Mouse (Mus musculus): Measurements from ENCODE around the gene Psmb5. TPM values are rescaled to one million over a fixed set of nuclear protein-coding genes. Genes with fewer than 3 reads are reported as not detected.

The Psmb5 gene
- polyA plus RNA-seq, 1 experiment, result 99.1 TPM

DNA sequence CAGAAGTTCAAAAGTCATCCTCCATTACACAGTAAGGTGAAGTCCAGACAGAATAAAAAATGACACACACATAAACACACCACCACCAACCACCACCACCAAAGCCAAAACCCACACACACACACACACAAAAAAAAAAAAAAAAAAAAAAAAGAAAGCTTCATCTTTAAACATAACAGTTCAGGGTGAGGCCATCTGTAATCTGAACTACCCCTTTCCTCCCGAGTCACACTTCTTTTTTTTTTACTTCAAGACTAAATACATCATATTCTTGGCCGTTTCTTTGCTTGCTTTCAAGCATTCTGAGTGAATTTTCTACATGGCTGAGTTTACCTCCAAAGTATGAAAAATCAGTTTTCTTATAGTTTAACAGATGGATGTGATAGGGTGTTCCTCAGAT is 16.2 kb downstream of the Psmb5 start:
- no peak overlapping the region for H3K27ac ChIP-seq (ENCODE audit: insufficient read depth, low read depth, low read length)
- no peak for TF ChIP-seq CTCF (IDR thresholded peaks at IDR 0.05; ENCODE audit: low read depth, low read length)
- TF ChIP-seq POLR2A (IDR thresholded peaks at IDR 0.05; ENCODE audit: borderline replicate concordance, low read depth, low read length), result no peak
- peaks cover 13% of the 10 kb centered on the region for H3K4me1 ChIP-seq (ENCODE audit: control insufficient read depth, insufficient read depth, low read length)
- H3K4me3 ChIP-seq (ENCODE audit: insufficient read depth, low read length), result no peak overlapping the region

DNA sequence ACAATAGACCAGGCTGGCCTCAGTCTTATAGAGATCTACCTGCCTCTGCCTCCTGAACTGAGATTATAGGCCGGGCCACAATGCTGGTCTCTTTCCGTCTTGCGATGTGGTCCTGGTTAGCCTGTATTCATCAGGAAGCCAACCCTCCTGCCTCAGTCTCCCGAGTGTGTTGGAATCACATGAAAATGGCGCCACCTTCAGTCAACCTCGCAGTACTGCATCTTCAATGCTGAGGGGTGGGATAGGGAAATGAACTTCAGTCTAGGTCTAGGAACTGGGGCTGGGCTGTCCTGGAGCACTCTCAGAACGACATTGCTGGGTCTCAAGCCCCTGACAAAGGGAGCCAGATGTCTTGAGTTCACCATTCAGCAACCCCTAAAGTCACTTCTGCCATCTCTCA is 20.7 kb downstream of the Psmb5 start:
- Histone ChIP-seq H3K27ac (ENCODE audit: insufficient read depth, low read depth, low read length) (no peak overlapping the region), H3K4me1 (ENCODE audit: control insufficient read depth, insufficient read depth, low read length) (peaks cover under 1% of the 10 kb centered on the region)

DNA sequence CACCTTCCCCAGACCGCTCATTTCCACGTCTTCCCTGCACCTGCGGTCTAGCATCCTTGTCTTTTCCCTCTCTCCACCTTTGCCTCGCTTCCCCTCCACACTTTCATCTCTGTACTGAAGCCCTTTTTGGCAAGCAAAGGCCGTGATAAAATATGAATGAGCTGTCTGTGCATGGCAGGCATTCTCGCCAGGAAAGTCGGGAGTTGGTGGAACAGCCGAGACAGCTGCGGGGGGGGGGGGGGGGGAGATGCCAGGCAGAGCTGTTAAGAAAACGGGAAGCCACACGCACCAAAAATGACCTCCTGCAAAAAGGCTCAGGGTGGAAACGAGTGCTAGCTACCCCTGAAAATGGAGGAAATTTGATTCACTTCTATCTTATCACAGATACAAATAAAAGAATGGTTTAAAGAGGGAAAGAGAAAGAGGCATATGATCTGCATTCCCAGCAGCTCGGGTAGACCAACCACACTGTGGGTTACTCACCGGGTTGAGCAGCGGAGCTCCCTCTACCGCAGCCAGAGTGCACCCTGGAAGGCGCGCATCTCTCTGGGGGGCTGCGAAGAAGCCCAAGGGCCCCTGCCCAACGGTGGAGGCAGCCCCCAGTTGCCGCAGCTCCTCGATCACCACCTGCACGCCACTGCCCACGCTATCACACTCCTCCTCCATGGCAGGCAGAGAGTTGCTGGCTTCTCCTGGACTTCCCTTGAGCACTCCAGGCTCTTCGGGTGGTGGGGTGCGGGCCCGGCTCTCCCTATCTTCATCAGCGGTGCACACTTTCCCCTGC is 23.0 kb downstream of the Psmb5 start:
- Histone ChIP-seq H3K27ac (ENCODE audit: insufficient read depth, low read depth, low read length) (no peak overlapping the region), H3K4me1 (ENCODE audit: control insufficient read depth, insufficient read depth, low read length) (no peaks in the 10 kb centered on the region)
- no peak for TF ChIP-seq POLR2A (IDR thresholded peaks at IDR 0.05; ENCODE audit: borderline replicate concordance, low read depth, low read length)
- no peak for TF ChIP-seq CTCF (IDR thresholded peaks at IDR 0.05; ENCODE audit: low read depth, low read length)

More for the DNA sequence above, 20.7 kb downstream of the Psmb5 start:
- no peak overlapping the region for H3K4me3 ChIP-seq (ENCODE audit: insufficient read depth, low read length)
- TF ChIP-seq CTCF (IDR thresholded peaks at IDR 0.05; ENCODE audit: low read depth, low read length), result peak; percentile 93
- TF ChIP-seq POLR2A (IDR thresholded peaks at IDR 0.05; ENCODE audit: borderline replicate concordance, low read depth, low read length), result no peak

DNA sequence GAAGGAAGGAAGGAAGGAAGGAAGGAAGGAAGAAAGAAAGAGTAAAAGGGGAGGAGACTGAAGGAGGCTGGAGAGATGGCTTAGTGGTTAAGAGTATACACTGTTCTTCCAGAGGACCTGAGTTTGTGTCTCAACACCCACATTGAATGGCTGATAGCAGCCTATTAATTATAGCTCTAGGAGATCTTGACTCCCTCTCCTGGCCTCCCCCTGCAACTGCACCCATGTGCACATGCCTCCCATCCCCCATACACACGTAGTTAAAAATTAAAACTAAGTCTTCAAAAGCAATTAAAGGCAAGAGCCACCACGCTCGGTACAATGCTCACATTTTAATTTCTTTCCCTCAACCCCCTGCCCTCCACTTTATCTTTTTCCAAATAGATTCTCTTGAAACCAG is 23.8 kb downstream of the Psmb5 start:
- no peak overlapping the region for H3K4me3 ChIP-seq (ENCODE audit: insufficient read depth, low read length)
- no peak overlapping the region for H3K27ac ChIP-seq (ENCODE audit: insufficient read depth, low read depth, low read length)
- no peak for TF ChIP-seq POLR2A (IDR thresholded peaks at IDR 0.05; ENCODE audit: borderline replicate concordance, low read depth, low read length)
- no peak for TF ChIP-seq CTCF (IDR thresholded peaks at IDR 0.05; ENCODE audit: low read depth, low read length)
- peaks cover under 1% of the 10 kb centered on the region for H3K4me1 ChIP-seq (ENCODE audit: control insufficient read depth, insufficient read depth, low read length)

More for the DNA sequence above, 23.0 kb downstream of the Psmb5 start:
- no peak overlapping the region for H3K4me3 ChIP-seq (ENCODE audit: insufficient read depth, low read length)

DNA sequence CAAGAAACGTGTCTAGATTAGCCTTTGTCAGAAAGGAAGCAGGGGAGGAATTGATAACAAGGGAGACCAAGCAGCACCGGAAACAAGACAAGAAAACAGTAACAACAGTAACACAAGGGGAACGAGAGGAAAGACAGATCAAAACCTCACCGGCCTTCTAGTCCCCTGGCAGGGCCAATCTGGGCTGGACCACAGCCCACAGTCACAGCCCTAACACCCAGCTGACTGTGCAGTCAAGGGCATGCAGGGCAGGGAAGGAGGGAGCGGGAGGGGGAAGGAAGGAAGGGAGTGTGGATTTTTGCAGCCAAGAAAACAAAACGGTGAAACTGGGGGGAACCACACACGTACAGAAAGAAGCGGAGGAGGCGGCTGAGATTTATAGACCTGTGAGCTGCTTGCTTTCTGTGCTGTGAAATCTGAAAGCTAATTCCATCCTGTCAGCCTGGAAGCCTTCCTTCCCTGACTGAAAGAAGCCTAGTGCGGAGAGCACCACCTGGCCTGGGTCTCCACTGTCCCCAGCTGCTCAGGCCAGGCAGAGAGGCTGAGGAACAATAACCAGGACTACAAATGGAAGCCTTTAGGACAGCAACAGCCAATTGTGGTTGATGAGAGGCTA is 25.4 kb downstream of the Psmb5 start:
- H3K4me1 ChIP-seq (ENCODE audit: control insufficient read depth, insufficient read depth, low read length), result peaks cover 3% of the 10 kb centered on the region
- H3K4me3 ChIP-seq (ENCODE audit: insufficient read depth, low read length), result no peak overlapping the region
- TF ChIP-seq POLR2A (IDR thresholded peaks at IDR 0.05; ENCODE audit: borderline replicate concordance, low read depth, low read length) (no peak), CTCF (IDR thresholded peaks at IDR 0.05; ENCODE audit: low read depth, low read length) (no peak)
- H3K27ac ChIP-seq (ENCODE audit: insufficient read depth, low read depth, low read length), result no peak overlapping the region

DNA sequence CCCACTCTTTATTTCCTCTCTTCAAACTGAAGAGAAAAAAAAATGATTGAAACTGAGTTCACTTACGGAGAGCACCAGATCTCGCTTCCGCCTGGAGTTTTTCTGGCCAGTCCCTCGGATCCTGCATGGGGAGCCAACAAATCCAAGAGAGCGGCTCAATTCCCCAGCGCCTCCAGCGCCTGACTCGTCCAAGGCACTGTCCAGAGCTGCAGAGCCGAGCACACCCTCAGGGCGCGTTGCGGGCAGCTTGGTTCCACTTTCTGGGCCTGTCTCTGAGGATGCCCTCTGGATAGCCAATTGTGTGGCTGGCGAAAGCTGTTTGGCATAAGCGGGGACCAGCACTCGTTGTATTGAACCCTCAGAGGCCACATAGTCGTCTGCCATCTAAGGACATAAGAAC is 26.8 kb downstream of the Psmb5 start:
- H3K27ac ChIP-seq (ENCODE audit: insufficient read depth, low read depth, low read length), result no peak overlapping the region
- peaks cover 3% of the 10 kb centered on the region for H3K4me1 ChIP-seq (ENCODE audit: control insufficient read depth, insufficient read depth, low read length)
- no peak overlapping the region for H3K4me3 ChIP-seq (ENCODE audit: insufficient read depth, low read length)
- no peak for TF ChIP-seq CTCF (IDR thresholded peaks at IDR 0.05; ENCODE audit: low read depth, low read length)
- TF ChIP-seq POLR2A (IDR thresholded peaks at IDR 0.05; ENCODE audit: borderline replicate concordance, low read depth, low read length), result no peak

DNA sequence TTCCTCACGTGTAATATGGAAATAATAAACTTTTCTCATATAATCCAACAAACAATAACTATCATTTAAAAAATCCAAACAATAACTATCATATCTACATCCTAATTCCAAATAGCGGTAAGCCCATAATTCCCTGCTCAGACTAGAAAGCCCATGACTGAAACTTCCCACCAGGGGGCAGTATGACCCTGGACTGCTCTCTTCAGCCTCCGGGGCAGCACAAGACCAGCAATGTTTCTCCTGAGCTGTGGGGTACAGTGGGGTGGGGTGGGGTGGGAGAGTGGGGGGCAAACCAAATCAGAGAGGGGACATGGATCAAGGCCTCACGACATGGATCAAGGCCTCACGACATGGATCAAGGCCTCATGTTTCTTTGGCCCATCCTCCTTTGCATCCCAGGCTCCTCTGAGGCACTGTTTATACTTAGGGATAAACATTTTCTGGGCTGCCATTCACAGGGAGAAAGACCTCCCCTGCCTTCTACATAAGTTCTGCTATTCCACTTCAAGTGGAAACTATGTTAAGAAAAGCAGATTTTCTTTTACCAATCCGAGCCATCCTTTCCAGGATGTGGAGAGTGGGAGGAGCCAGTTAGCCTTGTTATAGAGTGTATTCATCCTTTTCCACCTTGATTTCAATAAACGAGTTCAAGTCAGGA is 34.0 kb downstream of the Psmb5 start:
- Histone ChIP-seq H3K4me1 (ENCODE audit: control insufficient read depth, insufficient read depth, low read length) (peaks cover 13% of the 10 kb centered on the region), H3K27ac (ENCODE audit: insufficient read depth, low read depth, low read length) (no peak overlapping the region), H3K4me3 (ENCODE audit: insufficient read depth, low read length) (no peak overlapping the region)
- TF ChIP-seq POLR2A (IDR thresholded peaks at IDR 0.05; ENCODE audit: borderline replicate concordance, low read depth, low read length), result no peak
- peak; percentile 65 for TF ChIP-seq CTCF (IDR thresholded peaks at IDR 0.05; ENCODE audit: low read depth, low read length)

DNA sequence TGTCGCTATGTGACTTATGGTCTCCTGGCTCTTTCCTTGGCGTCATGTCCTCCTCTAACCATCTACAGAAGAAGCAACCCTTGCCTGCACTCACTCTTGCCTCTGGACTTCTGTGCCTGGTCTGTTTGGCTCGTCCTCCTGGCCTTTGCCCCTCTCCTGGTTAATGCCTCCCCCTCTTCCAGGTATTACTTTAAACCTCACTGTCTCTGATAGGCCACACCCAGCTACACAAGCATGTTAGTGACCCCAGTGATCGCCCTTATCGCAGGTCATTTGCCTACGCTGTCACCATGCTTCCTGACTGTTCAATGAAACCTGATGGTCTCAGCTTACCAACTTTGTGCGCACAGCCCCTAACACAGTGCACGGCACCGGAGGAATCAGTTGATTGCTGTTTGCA is 35.3 kb downstream of the Psmb5 start:
- Histone ChIP-seq H3K4me3 (ENCODE audit: insufficient read depth, low read length) (no peak overlapping the region), H3K4me1 (ENCODE audit: control insufficient read depth, insufficient read depth, low read length) (peaks cover 14% of the 10 kb centered on the region), H3K27ac (ENCODE audit: insufficient read depth, low read depth, low read length) (no peak overlapping the region)
- TF ChIP-seq POLR2A (IDR thresholded peaks at IDR 0.05; ENCODE audit: borderline replicate concordance, low read depth, low read length), result no peak
- no peak for TF ChIP-seq CTCF (IDR thresholded peaks at IDR 0.05; ENCODE audit: low read depth, low read length)

DNA sequence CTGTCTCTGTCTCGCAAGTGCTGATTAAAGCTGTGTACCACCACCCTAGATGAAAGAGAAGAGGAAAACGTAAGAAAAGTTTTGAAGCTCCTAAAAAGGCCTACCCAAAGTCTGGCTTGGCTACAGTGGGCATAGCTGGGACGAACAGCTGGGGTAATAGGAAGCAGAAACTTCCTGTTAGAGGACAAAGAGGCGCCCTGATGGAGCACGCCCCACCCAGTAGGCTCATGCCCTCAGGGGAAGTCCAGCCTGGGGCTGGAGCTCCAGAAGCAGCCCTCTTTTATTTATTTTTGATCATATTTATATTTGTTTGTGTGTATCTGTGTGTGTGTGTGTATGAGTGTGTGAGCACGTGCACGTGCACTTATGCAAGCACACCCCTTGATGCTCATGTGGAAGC is 38.2 kb downstream of the Psmb5 start:
- peak overlapping the region; percentile 28 for H3K27ac ChIP-seq (ENCODE audit: insufficient read depth, low read depth, low read length)
- peaks cover 14% of the 10 kb centered on the region for H3K4me1 ChIP-seq (ENCODE audit: control insufficient read depth, insufficient read depth, low read length)
- no peak overlapping the region for H3K4me3 ChIP-seq (ENCODE audit: insufficient read depth, low read length)
- TF ChIP-seq POLR2A (IDR thresholded peaks at IDR 0.05; ENCODE audit: borderline replicate concordance, low read depth, low read length) (no peak), CTCF (IDR thresholded peaks at IDR 0.05; ENCODE audit: low read depth, low read length) (no peak)

DNA sequence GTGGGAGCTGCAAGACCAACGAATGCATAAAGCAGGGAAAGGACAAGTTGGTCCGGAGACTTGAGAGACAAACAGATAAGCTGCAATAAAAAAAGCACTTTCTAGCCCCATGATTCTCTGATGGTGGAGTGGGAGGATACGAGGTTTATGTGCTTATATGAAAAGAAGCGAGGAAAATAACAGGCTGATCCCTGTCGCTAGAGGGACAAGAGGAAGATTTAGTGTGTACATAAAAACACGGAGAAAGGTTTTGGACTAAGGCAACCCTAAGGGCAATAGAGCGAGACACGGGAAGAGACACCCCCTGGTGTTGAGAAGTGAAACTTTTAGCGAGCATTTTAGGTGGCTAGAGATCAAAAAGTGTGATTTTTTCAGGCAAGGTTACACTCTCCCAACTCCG is 39.8 kb downstream of the Psmb5 start:
- H3K4me3 ChIP-seq (ENCODE audit: insufficient read depth, low read length), result peak overlapping the region; percentile 66
- H3K27ac ChIP-seq (ENCODE audit: insufficient read depth, low read depth, low read length), result peak overlapping the region; percentile 3
- H3K4me1 ChIP-seq (ENCODE audit: control insufficient read depth, insufficient read depth, low read length), result peaks cover 14% of the 10 kb centered on the region

More for the DNA sequence above, 39.8 kb downstream of the Psmb5 start:
- TF ChIP-seq POLR2A (IDR thresholded peaks at IDR 0.05; ENCODE audit: borderline replicate concordance, low read depth, low read length) (no peak), CTCF (IDR thresholded peaks at IDR 0.05; ENCODE audit: low read depth, low read length) (no peak)
